Mouse (Mus musculus): ENCODE results near the gene Gm27021. TPM values are rescaled to one million over a fixed set of nuclear protein-coding genes. Genes with fewer than 3 reads are reported as not detected.
A peak's percentile ranks its signal among the peaks of the same experiment; 100 is the strongest.
"Not testable (repeated sequence)": the region's sequence is repeated elsewhere in the genome, so short reads cannot be mapped to it uniquely, and the experiment has no call there.

The Gm27021 gene
- polyA plus RNA-seq, 1 experiment from 2014 or later: not detected

DNA sequence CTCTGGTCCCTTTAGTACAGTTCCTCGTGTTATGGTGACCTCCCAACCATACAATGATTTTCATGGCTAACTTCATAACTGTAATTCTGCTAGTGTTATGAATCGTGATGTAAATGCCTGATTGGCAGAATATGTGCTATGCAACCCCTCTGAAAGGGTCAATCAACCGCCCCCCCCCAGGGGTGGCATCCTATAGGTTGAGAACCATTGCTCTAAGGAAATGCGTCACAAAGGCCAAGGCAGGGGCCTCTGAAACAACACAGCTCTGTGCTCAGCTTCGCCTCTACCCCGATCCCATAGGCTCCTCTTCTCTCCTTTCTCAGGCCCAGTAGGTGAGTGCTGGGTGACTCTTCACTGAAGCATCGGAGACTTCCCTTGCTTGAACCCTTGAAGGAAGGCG is 17.7 kb upstream of the Gm27021 start:
- Histone ChIP-seq H3K27me3 (replicated peaks) (peaks cover 48% of the 10 kb centered on the region), H3K27ac (ENCODE audit: poor library complexity, severe bottlenecking) (no peak overlapping the region), H3K4me3 (no peak overlapping the region), H3K9ac (no peak overlapping the region), H3K4me1 (replicated peaks) (no peaks in the 10 kb centered on the region), H3K4me2 (no peak overlapping the region), H3K36me3 (no peaks in the 10 kb centered on the region), H3K9me3 (replicated peaks) (no peaks in the 10 kb centered on the region)
- no peak for ATAC-seq (ENCODE audit: insufficient number of reproducible peaks, low FRiP score)
- WGBS: 80% methylated on average over 8 of the region's 8 CpGs

GRCm38 (mm10) chr8:120685097-120685496 is 17.2 kb upstream of the Gm27021 start:
- ATAC-seq (ENCODE audit: insufficient number of reproducible peaks, low FRiP score): no peak
- H3K36me3 ChIP-seq: no peaks in the 10 kb centered on the region
- no peak overlapping the region for H3K27ac ChIP-seq (ENCODE audit: poor library complexity, severe bottlenecking)
- no peak overlapping the region for H3K4me2 ChIP-seq
- peaks cover 48% of the 10 kb centered on the region for H3K27me3 ChIP-seq (replicated peaks)
- H3K9me3 ChIP-seq (replicated peaks): no peaks in the 10 kb centered on the region
- no peak overlapping the region for H3K9ac ChIP-seq
- peaks cover under 1% of the 10 kb centered on the region for H3K4me1 ChIP-seq (replicated peaks)
- no peak overlapping the region for H3K4me3 ChIP-seq
- WGBS: 65% methylated on average over 5 of the region's 5 CpGs

DNA sequence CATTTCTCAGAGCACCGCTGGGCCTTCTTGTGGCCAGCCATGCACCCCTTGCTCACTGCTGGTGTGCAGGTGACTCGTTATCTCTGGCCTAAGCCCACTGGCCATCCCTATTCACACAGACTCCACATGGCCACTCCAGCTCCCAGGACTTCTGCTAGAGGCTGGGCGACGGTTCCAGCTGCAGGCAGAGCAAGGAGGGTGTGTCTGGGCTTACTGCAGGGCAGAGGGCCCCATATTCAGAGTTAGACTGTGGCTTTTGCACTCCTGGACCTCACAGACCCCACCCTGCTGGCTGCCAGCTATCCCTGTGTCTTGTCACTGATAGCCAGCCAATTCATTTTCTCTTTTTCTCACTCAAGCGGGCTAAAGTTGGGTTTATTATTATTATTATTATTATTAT is 16.2 kb upstream of the Gm27021 start:
- Histone ChIP-seq H3K36me3 (no peaks in the 10 kb centered on the region), H3K9ac (no peak overlapping the region), H3K4me1 (replicated peaks) (peaks cover 5% of the 10 kb centered on the region), H3K27ac (ENCODE audit: poor library complexity, severe bottlenecking) (no peak overlapping the region), H3K4me3 (no peak overlapping the region), H3K4me2 (no peak overlapping the region), H3K9me3 (replicated peaks) (no peaks in the 10 kb centered on the region), H3K27me3 (replicated peaks) (peaks cover 50% of the 10 kb centered on the region)
- no peak for ATAC-seq (ENCODE audit: insufficient number of reproducible peaks, low FRiP score)
- WGBS: 58% methylated on average over 5 of the region's 5 CpGs

DNA sequence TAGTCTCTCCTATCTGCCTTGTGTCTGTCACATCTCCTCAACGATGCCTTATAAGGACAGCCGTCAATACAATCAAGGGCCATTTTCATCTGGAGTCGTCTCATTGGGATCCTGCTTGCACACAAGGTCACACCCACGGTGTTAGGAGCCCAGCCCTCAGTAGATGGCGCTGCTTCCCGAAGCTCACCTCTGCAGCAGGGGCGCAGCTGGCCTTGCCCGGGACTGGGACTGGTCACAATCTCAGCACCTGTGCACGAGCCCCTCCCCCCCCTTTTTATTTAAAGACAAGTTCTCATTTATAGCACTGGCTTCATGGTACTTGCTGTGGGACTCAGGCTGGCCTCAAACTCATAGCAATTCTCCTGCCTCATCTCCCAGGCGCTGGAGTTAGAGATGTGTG is 15.7 kb upstream of the Gm27021 start:
- Histone ChIP-seq H3K4me1 (replicated peaks) (peaks cover 5% of the 10 kb centered on the region), H3K27me3 (replicated peaks) (peaks cover 46% of the 10 kb centered on the region), H3K4me3 (no peak overlapping the region), H3K27ac (ENCODE audit: poor library complexity, severe bottlenecking) (no peak overlapping the region), H3K36me3 (no peaks in the 10 kb centered on the region), H3K4me2 (no peak overlapping the region), H3K9ac (no peak overlapping the region; the same call in 1 of the 2 replicates), H3K9me3 (replicated peaks) (no peaks in the 10 kb centered on the region)
- no peak for ATAC-seq (ENCODE audit: insufficient number of reproducible peaks, low FRiP score)
- WGBS: 14% methylated on average over 10 of the region's 10 CpGs

GRCm38 (mm10) chr8:120681113-120681512 is 13.2 kb upstream of the Gm27021 start:
- Histone ChIP-seq H3K4me3 (no peak overlapping the region), H3K27ac (ENCODE audit: poor library complexity, severe bottlenecking) (no peak overlapping the region), H3K4me2 (no peak overlapping the region), H3K27me3 (replicated peaks) (peaks cover 22% of the 10 kb centered on the region), H3K36me3 (no peaks in the 10 kb centered on the region), H3K9me3 (replicated peaks) (no peaks in the 10 kb centered on the region), H3K4me1 (replicated peaks) (peaks cover 5% of the 10 kb centered on the region), H3K9ac (no peak overlapping the region)
- WGBS: 74% methylated on average over 10 of the region's 10 CpGs
- no peak for ATAC-seq (ENCODE audit: insufficient number of reproducible peaks, low FRiP score)

GRCm38 (mm10) chr8:120680405-120680804 is 12.5 kb upstream of the Gm27021 start:
- H3K9me3 ChIP-seq (replicated peaks); H3K36me3 ChIP-seq; H3K4me2 ChIP-seq; H3K27ac ChIP-seq (ENCODE audit: poor library complexity, severe bottlenecking); H3K9ac ChIP-seq; H3K4me3 ChIP-seq; H3K4me1 ChIP-seq (replicated peaks); ATAC-seq (ENCODE audit: insufficient number of reproducible peaks, low FRiP score): not testable (repeated sequence)
- peaks cover 15% of the 10 kb centered on the region for H3K27me3 ChIP-seq (replicated peaks)
- 53% methylated on average over 7 of the region's 7 CpGs for WGBS

GRCm38 (mm10) chr8:120679629-120680387 is 11.9 kb upstream of the Gm27021 start:
- no peak overlapping the region for H3K4me3 ChIP-seq
- no peak overlapping the region for H3K27ac ChIP-seq (ENCODE audit: poor library complexity, severe bottlenecking)
- 23% methylated on average over 11 of the region's 11 CpGs for WGBS
- H3K4me2 ChIP-seq: no peak overlapping the region
- ATAC-seq (ENCODE audit: insufficient number of reproducible peaks, low FRiP score): 0 out of 2 replicates have a peak, but pooled peaks have one; percentile 13
- H3K27me3 ChIP-seq (replicated peaks): peaks cover 13% of the 10 kb centered on the region; the same call in 1 of the 2 replicates
- no peaks in the 10 kb centered on the region for H3K9me3 ChIP-seq (replicated peaks)
- H3K4me1 ChIP-seq (replicated peaks): peaks cover 5% of the 10 kb centered on the region
- no peak overlapping the region for H3K9ac ChIP-seq
- peaks cover 10% of the 10 kb centered on the region for H3K36me3 ChIP-seq

DNA sequence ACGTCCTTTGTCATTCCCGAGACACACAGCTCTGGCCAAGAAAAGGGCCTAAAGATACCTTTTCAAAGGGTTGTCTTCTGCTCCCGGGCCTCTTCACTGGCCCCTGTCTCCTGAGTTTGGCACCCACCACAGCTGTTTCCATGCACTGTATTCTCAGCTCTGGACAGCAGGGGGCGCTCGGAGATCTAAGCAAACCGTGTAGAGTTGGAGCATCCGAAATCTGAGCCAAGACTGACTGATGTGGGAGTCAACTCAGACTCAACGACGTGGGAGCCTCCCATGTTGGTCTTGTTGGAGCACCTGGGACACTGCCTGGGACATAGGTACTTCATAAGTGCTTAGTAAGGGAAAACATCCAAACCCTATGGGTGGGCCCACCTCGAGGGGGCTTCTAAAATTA is 10.6 kb upstream of the Gm27021 start:
- Histone ChIP-seq H3K27ac (ENCODE audit: poor library complexity, severe bottlenecking) (no peak overlapping the region), H3K4me1 (replicated peaks) (peaks cover 5% of the 10 kb centered on the region), H3K27me3 (replicated peaks) (peaks cover 13% of the 10 kb centered on the region; the same call in 1 of the 2 replicates), H3K9me3 (replicated peaks) (no peaks in the 10 kb centered on the region), H3K4me2 (no peak overlapping the region), H3K9ac (no peak overlapping the region), H3K36me3 (peaks cover 20% of the 10 kb centered on the region), H3K4me3 (no peak overlapping the region)
- peak; percentile 59; the same call in 1 of the 2 replicates for ATAC-seq (ENCODE audit: insufficient number of reproducible peaks, low FRiP score)
- 12% methylated on average over 10 of the region's 10 CpGs for WGBS

DNA sequence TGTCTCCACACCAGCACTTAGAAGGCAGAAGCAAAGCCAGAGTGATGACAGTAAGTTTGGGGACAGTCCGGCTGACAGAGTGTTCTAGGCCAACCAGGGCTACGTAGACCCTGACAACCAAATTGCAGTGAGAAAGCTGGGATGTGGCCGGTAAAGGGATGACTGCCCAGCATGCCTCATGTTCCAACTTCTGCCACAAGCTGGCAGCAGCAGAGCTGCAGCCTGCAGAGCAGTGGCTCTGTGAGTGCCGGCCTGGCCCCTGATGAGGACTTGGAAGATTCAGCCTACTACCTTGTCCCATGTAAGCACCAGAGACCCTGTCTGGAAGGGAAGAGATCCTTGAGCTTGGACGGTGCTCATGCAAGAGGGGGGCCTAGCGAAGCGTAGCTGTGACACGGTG is 7.8 kb upstream of the Gm27021 start:
- peaks cover 47% of the 10 kb centered on the region for H3K36me3 ChIP-seq
- no peak overlapping the region for H3K4me2 ChIP-seq
- ATAC-seq (ENCODE audit: insufficient number of reproducible peaks, low FRiP score): no peak
- no peak overlapping the region for H3K4me3 ChIP-seq
- H3K4me1 ChIP-seq (replicated peaks): peaks cover 9% of the 10 kb centered on the region
- 0 out of 2 replicates have a peak, but pooled peaks cover 7% of the 10 kb centered on the region for H3K27me3 ChIP-seq (replicated peaks)
- H3K27ac ChIP-seq (ENCODE audit: poor library complexity, severe bottlenecking): no peak overlapping the region
- WGBS: 66% methylated on average over 8 of the region's 8 CpGs
- H3K9me3 ChIP-seq (replicated peaks): no peaks in the 10 kb centered on the region
- H3K9ac ChIP-seq: no peak overlapping the region

DNA sequence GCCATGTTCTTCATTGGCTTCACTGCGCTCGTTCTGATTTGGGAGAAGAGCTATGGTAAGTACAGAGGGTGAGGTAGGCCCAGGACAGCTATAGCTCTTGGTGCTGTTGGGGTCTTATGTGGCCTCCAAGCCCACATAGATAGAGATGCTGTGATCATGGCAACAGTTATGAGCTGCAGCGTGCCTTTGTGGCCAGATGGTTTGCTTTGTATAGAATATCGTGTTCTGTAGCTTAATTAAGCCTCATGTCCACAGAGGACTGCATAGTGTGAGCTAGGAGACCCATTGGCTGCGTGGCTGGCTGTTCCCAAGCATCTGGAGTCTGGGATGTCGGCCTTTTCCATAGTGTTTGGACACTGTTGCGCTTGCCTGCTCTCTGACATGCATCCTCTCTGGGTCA is 5.4 kb upstream of the Gm27021 start:
- no peak overlapping the region for H3K4me2 ChIP-seq
- 93% methylated on average over 7 of the region's 7 CpGs for WGBS
- H3K27ac ChIP-seq (ENCODE audit: poor library complexity, severe bottlenecking): no peak overlapping the region
- no peak overlapping the region for H3K4me3 ChIP-seq
- H3K4me1 ChIP-seq (replicated peaks): peaks cover 17% of the 10 kb centered on the region
- no peak overlapping the region for H3K9ac ChIP-seq
- peaks cover 58% of the 10 kb centered on the region for H3K36me3 ChIP-seq
- ATAC-seq (ENCODE audit: insufficient number of reproducible peaks, low FRiP score): no peak
- H3K27me3 ChIP-seq (replicated peaks): no peaks in the 10 kb centered on the region
- no peaks in the 10 kb centered on the region for H3K9me3 ChIP-seq (replicated peaks)

DNA sequence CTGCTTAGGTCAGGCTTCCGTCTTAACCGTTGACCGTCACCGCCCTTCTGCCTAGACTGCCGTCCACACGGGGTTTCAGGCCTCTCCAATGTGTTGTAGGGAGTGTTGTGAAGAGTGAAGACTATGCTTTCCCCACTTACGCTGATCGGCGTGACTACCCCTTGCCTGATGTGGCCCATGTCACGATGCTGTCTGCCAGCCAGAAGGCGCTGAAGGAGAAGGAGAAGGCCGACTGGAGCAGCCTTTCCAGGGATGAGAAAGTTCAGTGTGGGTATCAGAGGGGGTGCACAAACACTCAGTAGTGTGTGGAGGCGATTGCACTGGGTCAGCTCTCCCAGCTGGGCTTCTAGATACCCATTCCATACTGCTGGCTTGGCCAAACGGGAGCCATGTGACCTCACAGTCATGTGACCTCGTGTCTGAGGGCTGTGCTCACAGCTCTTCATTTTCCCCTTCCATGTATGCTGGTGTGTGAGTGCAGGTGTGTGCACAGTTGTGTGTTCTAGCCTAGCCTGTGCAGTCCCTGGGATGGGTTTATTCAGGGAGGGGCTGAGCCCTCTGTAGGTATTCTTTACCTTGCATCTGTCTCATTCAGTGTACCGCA is 4.8 kb upstream of the Gm27021 start:
- no peaks in the 10 kb centered on the region for H3K9me3 ChIP-seq (replicated peaks)
- no peaks in the 10 kb centered on the region for H3K27me3 ChIP-seq (replicated peaks)
- H3K27ac ChIP-seq (ENCODE audit: poor library complexity, severe bottlenecking): no peak overlapping the region
- H3K36me3 ChIP-seq: peaks cover 58% of the 10 kb centered on the region
- no peak overlapping the region for H3K4me2 ChIP-seq
- H3K9ac ChIP-seq: no peak overlapping the region
- peaks cover 17% of the 10 kb centered on the region for H3K4me1 ChIP-seq (replicated peaks)
- whole genome bisulfite sequencing: 90% methylated on average over 16 of the region's 16 CpGs
- H3K4me3 ChIP-seq: no peak overlapping the region
- ATAC-seq (ENCODE audit: insufficient number of reproducible peaks, low FRiP score): no peak

Measured in heart, embryonic 12.5 days (tissue).